Mouse (Mus musculus): Measurements from ENCODE around the gene AC161166.1.
"Not testable (repeated sequence)": the region's sequence is repeated elsewhere in the genome, so short reads cannot be mapped to it uniquely, and the experiment has no call there.

AC161166.1 gene

DNA sequence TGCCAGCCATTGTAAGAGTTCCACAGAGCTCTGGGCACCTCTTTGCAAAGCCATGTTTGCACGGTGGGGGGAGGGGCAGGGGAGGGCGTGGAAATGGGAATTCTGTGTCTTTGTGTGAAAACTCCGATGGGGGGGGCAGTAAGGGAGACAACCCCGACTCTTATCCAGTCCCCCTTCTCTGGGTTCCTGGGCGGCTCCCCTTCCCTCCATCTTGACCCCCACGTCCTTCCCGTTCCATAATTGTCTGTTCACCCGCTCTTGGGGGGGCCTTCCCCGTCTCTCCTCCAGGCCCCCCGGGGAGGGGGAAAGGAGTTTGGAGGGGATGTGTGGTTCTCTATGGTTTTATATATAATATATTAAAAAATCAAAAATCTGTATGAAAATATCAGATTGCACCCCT, 8.3 kb downstream of the AC161166.1 start:
- in situ Hi-C loops (cut with MboI; ENCODE audit: low pct_unique_long_range_greater_than_20kb in 1 of 2, low sequenced_read_pairs in 2 of 2, unreplicated experiment in 1 of 2) = no loop called here

GRCm38 (mm10) chr7:24501492-24501891, 10.8 kb downstream of the AC161166.1 start:
- in situ Hi-C loops (cut with MboI; ENCODE audit: low pct_unique_long_range_greater_than_20kb in 1 of 2, low sequenced_read_pairs in 2 of 2, unreplicated experiment in 1 of 2) = no loop called here

- in situ Hi-C loops (cut with MboI; ENCODE audit: low pct_unique_long_range_greater_than_20kb in 1 of 2, low sequenced_read_pairs in 2 of 2, unreplicated experiment in 1 of 2) = no loop called here
Observed at GRCm38 (mm10) chr7:24500929-24501328, 11.3 kb downstream of the AC161166.1 start.

DNA sequence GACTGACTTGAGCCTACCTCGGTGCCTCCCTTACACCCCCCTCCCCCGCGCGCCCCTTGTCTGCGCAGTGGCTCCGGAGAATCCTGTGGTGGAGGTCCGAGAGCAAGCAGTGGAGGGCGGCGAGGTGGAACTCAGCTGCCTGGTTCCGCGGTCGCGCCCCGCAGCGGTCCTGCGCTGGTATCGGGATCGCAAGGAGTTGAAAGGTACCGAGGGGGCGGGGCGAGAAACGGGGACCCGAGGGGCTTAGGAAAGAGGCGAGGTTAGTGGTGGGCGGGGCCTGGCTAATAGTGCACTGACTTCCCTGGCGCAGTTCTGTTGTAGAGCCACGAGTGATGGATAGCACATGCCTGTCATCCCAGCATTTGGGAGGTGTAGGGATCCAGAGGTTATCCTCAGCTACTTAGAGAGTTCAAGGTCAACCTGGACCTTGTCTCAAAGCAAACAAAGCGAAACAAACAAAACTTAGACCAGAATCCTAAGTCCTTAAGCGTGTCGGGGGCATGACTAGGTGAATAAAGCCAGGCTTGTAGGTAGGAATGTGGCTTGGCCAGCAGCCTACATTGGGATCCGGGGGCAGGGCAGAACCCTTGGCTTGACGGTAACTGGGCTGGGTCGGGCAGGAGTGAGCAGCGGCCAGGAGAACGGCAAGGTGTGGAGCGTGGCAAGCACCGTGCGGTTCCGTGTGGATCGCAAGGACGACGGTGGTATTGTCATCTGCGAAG, 12.2 kb downstream of the AC161166.1 start:
- in situ Hi-C loops (cut with MboI; ENCODE audit: low pct_unique_long_range_greater_than_20kb in 1 of 2, low sequenced_read_pairs in 2 of 2, unreplicated experiment in 1 of 2) = no loop called here

DNA sequence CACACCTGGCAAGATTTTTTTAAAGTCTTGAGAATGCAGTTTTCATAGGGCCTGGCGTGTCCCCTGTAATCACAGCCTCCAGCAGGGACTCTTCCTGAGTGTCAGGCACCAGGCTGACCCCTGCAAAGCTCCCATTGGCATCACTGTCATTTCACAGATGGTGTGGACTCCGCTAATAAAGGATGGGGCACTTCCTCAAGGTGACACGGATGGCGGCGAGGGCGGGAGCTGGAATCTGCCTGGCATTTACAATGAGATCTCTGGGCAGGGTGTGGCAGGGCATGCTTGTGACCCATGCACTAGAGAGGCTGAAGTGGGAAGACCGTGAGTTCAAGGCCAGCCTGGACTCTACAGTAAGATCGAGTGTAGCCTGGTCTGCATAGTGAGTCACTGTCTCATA, 24.0 kb downstream of the AC161166.1 start:
- in situ Hi-C loops (cut with MboI; ENCODE audit: low pct_unique_long_range_greater_than_20kb in 1 of 2, low sequenced_read_pairs in 2 of 2, unreplicated experiment in 1 of 2) = no loop called here

GRCm38 (mm10) chr7:24487403-24487802, 24.9 kb downstream of the AC161166.1 start:
- in situ Hi-C loops (cut with MboI; ENCODE audit: low pct_unique_long_range_greater_than_20kb in 1 of 2, low sequenced_read_pairs in 2 of 2, unreplicated experiment in 1 of 2) = no loop called here

- in situ Hi-C loops (cut with MboI; ENCODE audit: low pct_unique_long_range_greater_than_20kb in 1 of 2, low sequenced_read_pairs in 2 of 2, unreplicated experiment in 1 of 2) = no loop called here
Observed at GRCm38 (mm10) chr7:24486654-24487130, 25.6 kb downstream of the AC161166.1 start.

GRCm38 (mm10) chr7:24485481-24485880, 26.8 kb downstream of the AC161166.1 start:
- in situ Hi-C loops (cut with MboI; ENCODE audit: low pct_unique_long_range_greater_than_20kb in 1 of 2, low sequenced_read_pairs in 2 of 2, unreplicated experiment in 1 of 2) = no loop called here

- in situ Hi-C loops (cut with MboI; ENCODE audit: low pct_unique_long_range_greater_than_20kb in 1 of 2, low sequenced_read_pairs in 2 of 2, unreplicated experiment in 1 of 2) = not testable (repeated sequence)
Observed at GRCm38 (mm10) chr7:24483291-24483690, 29.0 kb downstream of the AC161166.1 start.

- in situ Hi-C loops (cut with MboI; ENCODE audit: low pct_unique_long_range_greater_than_20kb in 1 of 2, low sequenced_read_pairs in 2 of 2, unreplicated experiment in 1 of 2) = no loop called here
Observed at GRCm38 (mm10) chr7:24482208-24483020, 29.8 kb downstream of the AC161166.1 start.

DNA sequence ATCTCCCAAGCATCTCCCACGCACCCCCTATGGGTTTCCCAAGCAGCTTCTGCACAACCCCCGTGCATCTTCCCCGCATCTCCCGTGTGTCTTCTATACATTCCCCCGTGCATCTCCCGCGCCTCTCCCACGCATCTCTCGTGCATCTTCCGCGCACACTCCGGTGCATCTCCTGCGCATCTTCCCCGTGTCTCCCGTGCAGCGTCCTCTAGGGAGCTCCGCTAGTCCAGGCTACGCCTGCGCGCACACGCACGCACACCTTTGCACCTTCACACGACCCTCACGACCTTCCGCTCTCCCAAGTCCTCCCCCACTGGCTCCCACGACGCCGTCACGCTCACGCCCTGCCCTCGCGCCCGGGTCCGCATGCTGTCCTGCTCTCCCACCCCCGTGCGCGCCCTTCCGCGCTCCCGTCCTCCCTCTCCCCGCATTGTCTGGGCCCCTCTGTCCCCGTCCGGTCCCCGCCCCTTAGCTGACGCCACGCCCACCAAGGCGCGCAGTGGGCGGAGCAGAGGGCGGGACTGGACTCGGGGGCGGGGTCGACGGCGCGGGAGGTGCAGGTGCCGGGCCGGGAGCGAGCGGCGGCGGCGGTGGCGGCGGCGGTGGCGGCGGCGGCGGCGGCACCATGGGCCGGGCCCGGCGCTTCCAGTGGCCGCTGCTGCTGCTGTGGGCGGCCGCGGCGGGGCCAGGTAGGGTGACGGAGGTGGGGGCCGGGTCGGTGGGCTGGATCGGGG, 30.6 kb downstream of the AC161166.1 start, which contains the start of gene Cadm4:
Cadm4 (plus strand) TSS at position 550 of the 734 bp plus-strand sequence.
- in situ Hi-C loops (cut with MboI; ENCODE audit: low pct_unique_long_range_greater_than_20kb in 1 of 2, low sequenced_read_pairs in 2 of 2, unreplicated experiment in 1 of 2) = no loop called here

- in situ Hi-C loops (cut with MboI; ENCODE audit: low pct_unique_long_range_greater_than_20kb in 1 of 2, low sequenced_read_pairs in 2 of 2, unreplicated experiment in 1 of 2) = no loop called here
Observed at GRCm38 (mm10) chr7:24480986-24481473, 31.2 kb downstream of the AC161166.1 start.

DNA sequence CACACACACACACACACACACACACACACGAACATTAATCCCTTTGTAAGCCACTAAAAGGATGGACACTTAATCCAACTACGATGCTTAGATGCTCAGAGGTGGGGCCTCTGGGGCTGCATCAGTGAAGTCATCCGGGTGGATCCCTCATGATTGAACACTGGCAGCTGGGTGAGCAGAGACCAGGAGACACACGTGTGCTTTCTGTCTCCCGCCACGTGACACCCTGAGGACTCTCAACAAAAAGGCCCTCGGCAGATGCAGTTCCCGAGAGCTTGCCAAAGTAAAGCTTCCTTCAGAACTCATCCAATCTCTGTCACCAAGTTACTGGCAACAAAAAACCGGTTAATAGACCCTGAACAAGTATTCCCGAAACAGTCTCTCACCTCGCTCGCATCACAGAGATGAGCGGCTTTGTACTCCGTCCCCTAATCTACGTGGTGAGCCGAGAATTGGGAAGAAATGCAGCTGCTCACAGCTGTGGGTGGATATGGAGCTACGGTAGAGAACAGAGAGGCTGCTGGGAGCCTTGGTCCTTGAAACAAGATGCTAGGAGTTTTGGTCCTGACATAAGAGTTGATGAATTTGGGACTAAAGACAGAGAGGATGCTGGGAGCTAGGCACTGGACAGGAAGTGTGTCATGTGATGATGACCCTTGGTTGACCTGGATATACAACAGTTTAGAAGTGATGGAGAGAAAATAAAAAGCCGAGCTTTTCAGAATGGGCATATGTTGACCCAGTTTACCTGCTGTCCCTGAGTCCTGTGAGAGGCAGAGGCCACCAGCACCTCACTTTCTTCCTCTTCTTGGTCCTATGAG, 31.9 kb downstream of the AC161166.1 start:
- in situ Hi-C loops (cut with MboI; ENCODE audit: low pct_unique_long_range_greater_than_20kb in 1 of 2, low sequenced_read_pairs in 2 of 2, unreplicated experiment in 1 of 2) = no loop called here

GRCm38 (mm10) chr7:24479685-24480084, 32.6 kb downstream of the AC161166.1 start:
- in situ Hi-C loops (cut with MboI; ENCODE audit: low pct_unique_long_range_greater_than_20kb in 1 of 2, low sequenced_read_pairs in 2 of 2, unreplicated experiment in 1 of 2) = loop anchor here in 1 of 2 experiments (5.0 kb wide), 1 partner anchor 53 kb away; the partner anchor contains the start of gene Irgq

- in situ Hi-C loops (cut with MboI; ENCODE audit: low pct_unique_long_range_greater_than_20kb in 1 of 2, low sequenced_read_pairs in 2 of 2, unreplicated experiment in 1 of 2) = loop anchor here in 1 of 2 experiments (5.0 kb wide), 1 partner anchor 53 kb away; the partner anchor contains the start of gene Irgq
Observed at GRCm38 (mm10) chr7:24478911-24479310, 33.3 kb downstream of the AC161166.1 start.

- in situ Hi-C loops (cut with MboI; ENCODE audit: low pct_unique_long_range_greater_than_20kb in 1 of 2, low sequenced_read_pairs in 2 of 2, unreplicated experiment in 1 of 2) = loop anchor here in 1 of 2 experiments (5.0 kb wide), 1 partner anchor 55 kb away; the partner anchor contains the start of gene Irgq
Observed at GRCm38 (mm10) chr7:24476856-24477255, 35.4 kb downstream of the AC161166.1 start.

GRCm38 (mm10) chr7:24476338-24476737, 35.9 kb downstream of the AC161166.1 start:
- in situ Hi-C loops (cut with MboI; ENCODE audit: low pct_unique_long_range_greater_than_20kb in 1 of 2, low sequenced_read_pairs in 2 of 2, unreplicated experiment in 1 of 2) = loop anchor here in 1 of 2 experiments (5.0 kb wide), 1 partner anchor 56 kb away; the partner anchor contains the start of gene Irgq

Measured in mouse embryonic stem cell (cell line).